Mouse (Mus musculus): ENCODE data around the gene Ccl27a.

Gene Ccl27a

GRCm38 (mm10) chr4:41755338-41756305 is 18.4 kb downstream of the Ccl27a start, which contains the start of gene Sigmar1:
TSS of gene Sigmar1 (minus strand) at chr4:41756157.
- in situ Hi-C loops (cut with MseI, MboI): no loop called here

GRCm38 (mm10) chr4:41754797-41755337 is 19.2 kb downstream of the Ccl27a start, which contains the start of gene Galt:
TSS of gene Galt (plus strand) at chr4:41755228.
- in situ Hi-C loops (cut with MseI, MboI): no loop called here

GRCm38 (mm10) chr4:41745021-41745420 is 29.0 kb downstream of the Ccl27a start:
- in situ Hi-C loops (cut with MseI, MboI): no loop called here

- in situ Hi-C loops (cut with MseI, MboI): no loop called here
These were observed 29.9 kb downstream of the Ccl27a start for GRCm38 (mm10) chr4:41744131-41744530.

GRCm38 (mm10) chr4:41741158-41741560 is 32.9 kb downstream of the Ccl27a start:
- in situ Hi-C loops (cut with MseI, MboI): no loop called here

- in situ Hi-C loops (cut with MseI, MboI): no loop called here
These were observed 33.5 kb downstream of the Ccl27a start for GRCm38 (mm10) chr4:41740380-41741157.

- in situ Hi-C loops (cut with MseI, MboI): no loop called here
These were observed 34.8 kb downstream of the Ccl27a start for GRCm38 (mm10) chr4:41739260-41739659.

GRCm38 (mm10) chr4:41738256-41738603 is 35.8 kb downstream of the Ccl27a start:
- in situ Hi-C loops (cut with MseI, MboI): no loop called here

- in situ Hi-C loops (cut with MseI, MboI): no loop called here
These were observed 36.3 kb downstream of the Ccl27a start for GRCm38 (mm10) chr4:41737602-41738255.

GRCm38 (mm10) chr4:41731052-41731765 is 42.8 kb downstream of the Ccl27a start, which contains the start of gene Arid3c:
TSS of gene Arid3c (minus strand) at chr4:41731142.
- in situ Hi-C loops (cut with MseI, MboI): no loop called here

GRCm38 (mm10) chr4:41726826-41727621 is 47.0 kb downstream of the Ccl27a start:
- in situ Hi-C loops (cut with MseI, MboI): no loop called here

GRCm38 (mm10) chr4:41722918-41723351 is 51.1 kb downstream of the Ccl27a start, which contains the start of gene Dctn3:
TSS of gene Dctn3 (minus strand) at chr4:41723170.
- in situ Hi-C loops (cut with MseI, MboI): no loop called here
